Mouse (Mus musculus) MEL (cell line): ENCODE results near the gene Vwc2l. TPM values are rescaled to one million over a fixed set of nuclear protein-coding genes. Genes with fewer than 3 reads are reported as not detected.

Experiments used
- DNase-seq: peaks from one replicate; pipeline ENCODE4 v3.0.0; 2011; ENCODE audit warnings: low read depth, low spot score
- H3K27ac ChIP-seq: 2 replicates; pipeline ENCODE4 v1.5.1; 2012; ENCODE audit warnings: low read depth, mild to moderate bottlenecking, control low read depth, low read length, moderate library complexity; ENCODE audit not compliant: control insufficient read depth
- H3K27me3 ChIP-seq, 2 experiments: fragments of 150-350 bp in 1 of 2; sonication (generic) in 1 of 2; 2 replicates each; pipeline ENCODE4 v1.6.1; 2012; ENCODE audit warnings: low read length in 2 of 2, mild to moderate bottlenecking in 2 of 2, improper control_type of control experiment in 1 of 2, moderate library complexity in 1 of 2; ENCODE audit not compliant: insufficient read depth in 2 of 2, control insufficient read depth in 1 of 2
- H3K36me3 ChIP-seq, 2 experiments: 2 replicates each; pipeline ENCODE4 v1.6.1; 2012 to 2014; ENCODE audit warnings: low read length in 2 of 2, improper control_type of control experiment in 1 of 2, inconsistent platforms in 1 of 2, mild to moderate bottlenecking in 1 of 2; ENCODE audit not compliant: insufficient read depth in 2 of 2, control insufficient read depth in 1 of 2
- H3K4me1 ChIP-seq, 2 experiments: fragments of 150-350 bp in 1 of 2; sonication (generic) in 1 of 2; 2 replicates each; pipeline ENCODE4 v1.6.1; 2012; ENCODE audit warnings: low read length in 2 of 2, improper control_type of control experiment in 1 of 2, mild to moderate bottlenecking in 1 of 2; ENCODE audit not compliant: insufficient read depth in 2 of 2, control insufficient read depth in 1 of 2
- H3K4me3 ChIP-seq, 2 experiments: fragments of 150-350 bp in 1 of 2; sonication (generic) in 1 of 2; 2 replicates each; pipeline ENCODE4 v1.5.1; 2012; ENCODE audit warnings: low read depth in 2 of 2, low read length in 2 of 2, mild to moderate bottlenecking in 2 of 2, moderate library complexity in 2 of 2, control low read depth in 1 of 2, improper control_type of control experiment in 1 of 2; ENCODE audit not compliant: control insufficient read depth in 1 of 2, insufficient read depth in 1 of 2
- H3K79me2 ChIP-seq: 2 replicates; pipeline ENCODE4 v1.6.1; 2012; ENCODE audit warnings: mild to moderate bottlenecking, low read length, moderate library complexity; ENCODE audit not compliant: control insufficient read depth, poor library complexity, insufficient read depth
- H3K9ac ChIP-seq: 2 replicates; pipeline ENCODE4 v1.6.1; 2012; ENCODE audit warnings: low read depth, mild to moderate bottlenecking, control low read depth, low read length, moderate library complexity; ENCODE audit not compliant: control insufficient read depth, poor library complexity, severe bottlenecking
- H3K9me3 ChIP-seq: fragments of 150-350 bp; sonication (generic); replicated peaks from 2 replicates; pipeline ENCODE4 v1.6.1; 2012; ENCODE audit warnings: mild to moderate bottlenecking, low read length, improper control_type of control experiment, moderate library complexity; ENCODE audit not compliant: insufficient read depth
- BHLHE40 ChIP-seq: IDR thresholded peaks from 2 replicates; pipeline ENCODE4 v1.6.1; 2012; ENCODE audit warnings: low read depth, mild to moderate bottlenecking, inconsistent platforms, low read length, improper control_type of control experiment, borderline replicate concordance
- CHD1 ChIP-seq: IDR thresholded peaks from 2 replicates; pipeline ENCODE4 v1.6.1; 2012; ENCODE audit warnings: low read depth, mild to moderate bottlenecking, inconsistent platforms, low read length, improper control_type of control experiment
- CHD2 ChIP-seq: IDR thresholded peaks from 2 replicates; pipeline ENCODE4 v1.6.1; 2011; ENCODE audit warnings: low read length, improper control_type of control experiment
- CTCF ChIP-seq, 3 experiments: IDR thresholded peaks in 2 of 3; conservative IDR thresholded peaks in 1 of 3; 2 replicates each; pipeline ENCODE4 v1.5.1; 2011 to 2012; ENCODE audit warnings: low read length in 3 of 3, low read depth in 2 of 3, mild to moderate bottlenecking in 2 of 3, improper control_type of control experiment in 1 of 3, inconsistent platforms in 1 of 3, mixed read lengths in 1 of 3, moderate library complexity in 1 of 3; ENCODE audit not compliant: control insufficient read depth in 1 of 3, insufficient read depth in 1 of 3, poor library complexity in 1 of 3, severe bottlenecking in 1 of 3
- ETS1 ChIP-seq: IDR thresholded peaks from 2 replicates; pipeline ENCODE4 v1.6.1; 2012; ENCODE audit warnings: low read depth, mild to moderate bottlenecking, inconsistent platforms, low read length, improper control_type of control experiment, moderate library complexity
- GABPA ChIP-seq: IDR thresholded peaks from 2 replicates; pipeline ENCODE4 v1.6.1; 2012; ENCODE audit warnings: low read depth, mild to moderate bottlenecking, inconsistent platforms, low read length, improper control_type of control experiment, moderate library complexity
- GATA1 ChIP-seq: IDR thresholded peaks from 2 replicates; pipeline ENCODE4 v1.6.1; 2011; ENCODE audit warnings: low read depth, low read length, improper control_type of control experiment
- JUND ChIP-seq: IDR thresholded peaks from 2 replicates; pipeline ENCODE4 v1.6.1; 2011; ENCODE audit warnings: low read depth, mild to moderate bottlenecking, improper control_type of control experiment, low read length
- MAX ChIP-seq: IDR thresholded peaks from 2 replicates; pipeline ENCODE4 v1.6.1; 2011; ENCODE audit warnings: low read length, improper control_type of control experiment
- MAZ ChIP-seq: IDR thresholded peaks from 2 replicates; pipeline ENCODE4 v1.6.1; 2012; ENCODE audit warnings: low read depth, mild to moderate bottlenecking, inconsistent platforms, low read length, improper control_type of control experiment
- MXI1 ChIP-seq: IDR thresholded peaks from 2 replicates; pipeline ENCODE4 v1.6.1; 2011; ENCODE audit warnings: mild to moderate bottlenecking, low read depth, low read length, improper control_type of control experiment
- MYB ChIP-seq: IDR thresholded peaks from 2 replicates; pipeline ENCODE4 v1.6.1; 2011; ENCODE audit warnings: mild to moderate bottlenecking, low read depth, low read length, improper control_type of control experiment
- MYC ChIP-seq: IDR thresholded peaks from 2 replicates; pipeline ENCODE4 v1.6.1; 2011; ENCODE audit warnings: low read depth, mild to moderate bottlenecking, low read length, improper control_type of control experiment, moderate library complexity
- POLR2A ChIP-seq, 2 experiments: IDR thresholded peaks; 2 replicates each; pipeline ENCODE4 v1.6.1; 2011 to 2012; ENCODE audit warnings: low read length in 2 of 2, mild to moderate bottlenecking in 2 of 2, control low read depth in 1 of 2, improper control_type of control experiment in 1 of 2, low read depth in 1 of 2, moderate library complexity in 1 of 2; ENCODE audit not compliant: control insufficient read depth in 1 of 2, insufficient read depth in 1 of 2, poor library complexity in 1 of 2
- RAD21 ChIP-seq: IDR thresholded peaks from 2 replicates; pipeline ENCODE4 v1.6.1; 2011; ENCODE audit warnings: mild to moderate bottlenecking, low read depth, low read length, improper control_type of control experiment
- RCOR1 ChIP-seq: IDR thresholded peaks from 2 replicates; pipeline ENCODE4 v1.6.1; 2012; ENCODE audit warnings: low read depth, mild to moderate bottlenecking, inconsistent platforms, low read length, improper control_type of control experiment
- SIN3A ChIP-seq: IDR thresholded peaks from 2 replicates; pipeline ENCODE4 v1.6.1; 2012; ENCODE audit warnings: low read length, improper control_type of control experiment, inconsistent platforms
- UBTF ChIP-seq: IDR thresholded peaks from 2 replicates; pipeline ENCODE4 v1.6.1; 2012; ENCODE audit warnings: low read depth, mild to moderate bottlenecking, inconsistent platforms, low read length, improper control_type of control experiment, moderate library complexity, borderline replicate concordance; ENCODE audit not compliant: insufficient read depth
- USF1 ChIP-seq: IDR thresholded peaks from 2 replicates; pipeline ENCODE4 v1.6.1; 2014; ENCODE audit warnings: low read depth, mild to moderate bottlenecking, inconsistent platforms, low read length, improper control_type of control experiment, moderate library complexity
- USF2 ChIP-seq, 2 experiments: IDR thresholded peaks; 2 replicates each; pipeline ENCODE4 v1.6.1; 2011 to 2012; ENCODE audit warnings: improper control_type of control experiment in 2 of 2, low read length in 2 of 2, borderline replicate concordance in 1 of 2, inconsistent platforms in 1 of 2, low read depth in 1 of 2, mild to moderate bottlenecking in 1 of 2; ENCODE audit not compliant: insufficient read depth in 1 of 2
- ZC3H11A ChIP-seq: IDR thresholded peaks from 2 replicates; pipeline ENCODE4 v1.6.1; 2012; ENCODE audit warnings: low read depth, mild to moderate bottlenecking, inconsistent platforms, low read length, improper control_type of control experiment
- ZKSCAN1 ChIP-seq: IDR thresholded peaks from 2 replicates; pipeline ENCODE4 v1.6.1; 2012; ENCODE audit warnings: low read depth, mild to moderate bottlenecking, inconsistent platforms, low read length, improper control_type of control experiment, moderate library complexity
- polyA plus RNA-seq, 2 experiments: library from polyadenylated mRNA; stranded (reverse) in 1 of 2; unstranded in 1 of 2; fragments of >175 nt in 1 of 2; fragments of >200 nt in 1 of 2; gene quantifications; 2 replicates each; pipeline versions ENCODE4 v1.2.1 to v1.2.4; 2012; ENCODE audit warnings: low replicate concordance in 2 of 2, low read depth in 1 of 2; ENCODE audit not compliant: insufficient read length in 2 of 2, insufficient read depth in 1 of 2, missing spikeins in 1 of 2
- total RNA-seq: library from RNA; depleted of rRNA; stranded (reverse); fragments of 300-350 nt; gene quantifications from 2 replicates; pipeline ENCODE4 v1.2.3, GENCODE M21; 2012

The Vwc2l gene
- total and polyA plus RNA-seq, 3 experiments = not detected

GRCm38 (mm10) chr1:70842222-70842621 is 116.7 kb downstream of the Vwc2l start:
- Histone ChIP-seq H3K27me3 (no peaks in the 10 kb centered on the region), H3K79me2 (no peaks in the 10 kb centered on the region), H3K4me1 (no peaks in the 10 kb centered on the region), H3K9me3 (no peaks in the 10 kb centered on the region), H3K36me3 (no peaks in the 10 kb centered on the region), H3K4me3 (no peak overlapping the region), H3K9ac (no peak overlapping the region), H3K27ac (no peak overlapping the region)
- DNase-seq = no peak
- no peak for TF ChIP-seq JUND
- no peak for TF ChIP-seq MYC
- no peak for TF ChIP-seq UBTF
- TF ChIP-seq MYB = no peak
- no peak for TF ChIP-seq USF2 (IDR thresholded peaks at IDR 0.05; ENCODE audit: borderline replicate concordance in 1 of 2, insufficient read depth in 1 of 2, low read depth in 1 of 2, low read length in 2 of 2)
- TF ChIP-seq BHLHE40 = no peak
- TF ChIP-seq CHD2 = no peak
- TF ChIP-seq USF1 = no peak
- no peak for TF ChIP-seq ZKSCAN1
- no peak for TF ChIP-seq RCOR1
- no peak for TF ChIP-seq ZC3H11A
- TF ChIP-seq GABPA = no peak
- TF ChIP-seq POLR2A (IDR thresholded peaks at IDR 0.05; ENCODE audit: control insufficient read depth in 1 of 2, insufficient read depth in 1 of 2, low read depth in 1 of 2, low read length in 2 of 2, poor library complexity in 1 of 2) = no peak
- TF ChIP-seq MXI1 = no peak
- TF ChIP-seq MAX = no peak
- TF ChIP-seq ETS1 = no peak
- TF ChIP-seq CTCF (IDR thresholded peaks at IDR 0.05 in 2 of 3, conservative IDR thresholded peaks at IDR 0.05 in 1 of 3; ENCODE audit: control insufficient read depth in 1 of 3, insufficient read depth in 1 of 3, low read depth in 2 of 3, low read length in 3 of 3, poor library complexity in 1 of 3, severe bottlenecking in 1 of 3) = no peak
- TF ChIP-seq SIN3A = no peak
- TF ChIP-seq RAD21 = no peak

DNA sequence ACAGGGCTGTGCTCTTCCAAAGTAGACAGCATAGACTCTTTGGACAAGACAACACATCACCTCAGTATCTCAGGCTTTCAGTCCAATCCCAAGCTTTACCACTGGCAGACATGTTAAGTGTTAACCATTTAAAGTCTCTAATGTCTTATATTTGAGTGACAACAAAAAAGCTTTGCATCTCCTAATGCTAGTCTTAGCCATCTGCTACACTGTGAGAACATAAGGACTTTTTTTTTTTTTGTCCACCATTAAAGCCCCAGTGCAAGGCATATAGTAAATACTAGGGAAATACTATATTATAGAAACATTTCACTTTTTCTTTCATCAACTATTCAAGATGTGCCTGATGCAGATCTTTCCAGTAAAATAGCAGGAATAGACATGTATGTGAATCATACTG is 119.8 kb downstream of the Vwc2l start:
- TF ChIP-seq MAZ (no peak), GATA1 (no peak), CHD1 (no peak), RAD21 (no peak)
- H3K79me2 ChIP-seq = no peaks in the 10 kb centered on the region

More for the DNA sequence above, 119.8 kb downstream of the Vwc2l start:
- no peaks in the 10 kb centered on the region for H3K9me3 ChIP-seq
- H3K9ac ChIP-seq = no peak overlapping the region
- H3K4me1 ChIP-seq = no peaks in the 10 kb centered on the region
- H3K27ac ChIP-seq = no peak overlapping the region
- H3K36me3 ChIP-seq = no peaks in the 10 kb centered on the region
- H3K4me3 ChIP-seq = no peak overlapping the region
- no peaks in the 10 kb centered on the region for H3K27me3 ChIP-seq
- no peak for DNase-seq
